Mouse (Mus musculus) lung, adult 2 months (tissue): ENCODE measurements at regions not wholly inside any gene's neighbourhood (a gene's known extent, or its start where the extent isn't known, plus 50 kb on each side); places are given as distances from the start of the nearest gene placed in this dataset.

Experiments used
- CTCF ChIP-seq: fragments of 200-500 bp; IDR thresholded peaks from 2 replicates; pipeline ENCODE4 v1.5.1; 2011; ENCODE audit warnings: mild to moderate bottlenecking, low read length, control low read depth; ENCODE audit not compliant: insufficient read depth
- POLR2A ChIP-seq: fragments of 200-500 bp; IDR thresholded peaks from 2 replicates; pipeline ENCODE4 v1.6.1; 2011; ENCODE audit warnings: low read depth, mild to moderate bottlenecking, control low read depth, low read length, borderline replicate concordance; ENCODE audit errors: extremely low read depth

- TF ChIP-seq CTCF (no peak), POLR2A (no peak)
Observed at GRCm38 (mm10) chr1:73115854-73116253, 100.1 kb upstream of the Tnp1 start.
